Mouse (Mus musculus) cortical plate, adult 2 months (tissue): Measurements from ENCODE around the gene Spdef.

Experiments
- CTCF ChIP-seq: fragments of 200-500 bp; IDR thresholded peaks from 2 replicates; pipeline ENCODE4 v1.5.1; 2011; ENCODE audit warnings: mild to moderate bottlenecking, control low read depth, low read length; ENCODE audit not compliant: insufficient read depth; ENCODE audit errors: extremely low read depth
- POLR2A ChIP-seq: fragments of 200-500 bp; IDR thresholded peaks from 2 replicates; pipeline ENCODE4 v1.6.1; 2011; ENCODE audit warnings: mild to moderate bottlenecking, low read length, control low read depth; ENCODE audit not compliant: insufficient read depth; ENCODE audit errors: extremely low read depth

DNA sequence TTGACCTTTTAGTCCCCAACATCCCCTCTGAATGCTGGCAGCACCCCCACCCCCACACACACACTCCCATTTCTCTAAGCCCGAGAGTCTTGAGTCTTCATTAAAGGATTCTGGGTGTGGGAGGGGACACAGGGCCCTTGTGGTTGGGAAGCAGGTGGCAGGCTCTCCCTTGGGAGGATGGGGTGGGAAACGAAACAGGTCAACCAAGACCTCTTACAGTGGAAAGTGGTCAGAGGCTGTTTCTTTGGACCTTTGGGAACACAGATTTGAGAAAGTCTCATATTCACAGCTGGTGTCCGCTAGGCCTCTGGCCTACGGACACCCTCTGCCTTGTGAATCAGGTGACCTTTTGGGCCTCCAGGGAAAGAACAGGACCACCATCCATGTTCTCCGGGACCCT is 19.1 kb downstream of the Spdef start:
- TF ChIP-seq POLR2A: no peak
- TF ChIP-seq CTCF: no peak
